Mouse (Mus musculus): ENCODE measurements around the gene Zfp775.

DNA sequence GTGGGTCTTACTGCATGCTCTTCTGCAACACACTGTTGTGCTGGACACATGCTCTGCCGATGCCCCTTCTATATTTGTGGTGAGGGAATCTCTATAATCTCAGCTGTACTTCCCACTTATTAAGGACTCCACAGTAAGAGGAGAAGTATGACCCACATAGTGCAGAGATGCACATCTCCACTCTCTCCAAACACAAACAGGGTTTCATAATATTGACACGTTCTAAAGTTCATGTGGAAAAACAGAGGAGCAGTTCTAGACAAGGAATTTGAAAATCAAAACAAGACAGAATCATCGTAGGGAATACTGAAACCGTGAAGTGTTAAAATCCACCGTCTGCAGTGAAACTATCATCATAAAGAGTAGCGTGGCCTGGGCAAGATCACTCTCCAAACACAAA lies 10.0 kb upstream of the Zfp775 start:
- TF ChIP-seq CTCF (IDR thresholded peaks at IDR 0.05) (no peak), EP300 (IDR thresholded peaks at IDR 0.05; ENCODE audit: insufficient read depth, low read depth, low read length) (no peak), POLR2A (IDR thresholded peaks at IDR 0.05; ENCODE audit: insufficient read depth, low read depth, low read length) (no peak)
